Mouse (Mus musculus) olfactory bulb, adult 2 months (tissue): ENCODE data around the gene Pxk. TPM values are rescaled to one million over a fixed set of nuclear protein-coding genes. Genes with fewer than 3 reads are reported as not detected.

Experiments
- H3K27ac ChIP-seq: fragments of 200-500 bp; 2 replicates; pipeline ENCODE4 v1.5.1; 2012; ENCODE audit warnings: low read depth, low read length; ENCODE audit not compliant: insufficient read depth
- H3K4me1 ChIP-seq: fragments of 200-500 bp; 2 replicates; pipeline ENCODE4 v1.6.1; 2012; ENCODE audit warnings: low read length; ENCODE audit not compliant: control insufficient read depth, insufficient read depth
- H3K4me3 ChIP-seq: fragments of 200-500 bp; 2 replicates; pipeline ENCODE4 v1.5.1; 2012; ENCODE audit warnings: mild to moderate bottlenecking, low read depth, low read length, moderate library complexity; ENCODE audit not compliant: insufficient read depth
- CTCF ChIP-seq: fragments of 200-500 bp; IDR thresholded peaks from 2 replicates; pipeline ENCODE4 v1.5.1; 2012; ENCODE audit warnings: low read depth, mild to moderate bottlenecking, low read length, moderate library complexity; ENCODE audit not compliant: insufficient read depth
- POLR2A ChIP-seq: fragments of 200-500 bp; IDR thresholded peaks from 2 replicates; pipeline ENCODE4 v1.6.1; 2012; ENCODE audit warnings: mild to moderate bottlenecking, low read depth, low read length, moderate library complexity; ENCODE audit not compliant: insufficient read depth
- WGBS: fragments of 180-500 bp; shearing (Covaris S2); methylation state at CpG from one replicate; pipeline ENCODE4 v1.1.7; 2018; 5-methylcytosine and 5-hydroxymethylcytosine counted together
- polyA plus RNA-seq: library from polyadenylated mRNA; stranded (reverse); fragments of >200 nt; gene quantifications from 2 replicates; pipeline ENCODE4 v1.2.4, GENCODE M21; 2012; ENCODE audit warnings: low replicate concordance; ENCODE audit not compliant: missing spikeins, insufficient read depth, insufficient read length

The Pxk gene
- polyA plus RNA-seq, 1 experiment: not detected

GRCm38 (mm10) chr14:8146611-8147223, 48.7 kb downstream of the Pxk start:
- Histone ChIP-seq H3K4me1 (peaks cover 6% of the 10 kb centered on the region), H3K4me3 (no peak overlapping the region), H3K27ac (no peak overlapping the region)
- 87% methylated on average over 11 of the region's 11 CpGs for WGBS
- TF ChIP-seq CTCF (no peak), POLR2A (no peak)

- H3K27ac ChIP-seq: 0 out of 2 replicates have a peak overlapping the region, but pooled peaks have one; percentile 15
- H3K4me1 ChIP-seq: peaks cover 6% of the 10 kb centered on the region
- no peak for TF ChIP-seq POLR2A
- no peak for TF ChIP-seq CTCF
- WGBS: 58% methylated on average over 8 of the region's 8 CpGs
- H3K4me3 ChIP-seq: no peak overlapping the region
Measured at GRCm38 (mm10) chr14:8148842-8149241, 50.8 kb downstream of the Pxk start.

GRCm38 (mm10) chr14:8151757-8152156, 53.7 kb downstream of the Pxk start:
- Histone ChIP-seq H3K4me1 (peaks cover 8% of the 10 kb centered on the region), H3K27ac (no peak overlapping the region), H3K4me3 (no peak overlapping the region)
- TF ChIP-seq CTCF: no peak
- TF ChIP-seq POLR2A: no peak
- WGBS: 75% methylated on average over 5 of the region's 5 CpGs

GRCm38 (mm10) chr14:8154072-8154471, 56.1 kb downstream of the Pxk start:
- TF ChIP-seq POLR2A: no peak
- no peak for TF ChIP-seq CTCF
- WGBS: 71% methylated on average over 3 of the region's 3 CpGs
- Histone ChIP-seq H3K4me3 (no peak overlapping the region), H3K4me1 (peaks cover 6% of the 10 kb centered on the region), H3K27ac (no peak overlapping the region)

GRCm38 (mm10) chr14:8156947-8157346, 58.9 kb downstream of the Pxk start:
- WGBS: 17% methylated on average over 3 of the region's 3 CpGs
- H3K4me3 ChIP-seq: no peak overlapping the region
- no peak overlapping the region for H3K27ac ChIP-seq
- no peak for TF ChIP-seq POLR2A
- no peak for TF ChIP-seq CTCF
- H3K4me1 ChIP-seq: peaks cover 2% of the 10 kb centered on the region

GRCm38 (mm10) chr14:8158721-8159120, 60.7 kb downstream of the Pxk start:
- no peak overlapping the region for H3K4me3 ChIP-seq
- no peak for TF ChIP-seq CTCF
- TF ChIP-seq POLR2A: no peak
- no peak overlapping the region for H3K27ac ChIP-seq
- H3K4me1 ChIP-seq: peaks cover 2% of the 10 kb centered on the region
- 64% methylated on average over 3 of the region's 3 CpGs for WGBS

GRCm38 (mm10) chr14:8159141-8159540, 61.1 kb downstream of the Pxk start:
- 71% methylated on average over 3 of the region's 3 CpGs for WGBS
- H3K4me3 ChIP-seq: no peak overlapping the region
- H3K4me1 ChIP-seq: peaks cover 2% of the 10 kb centered on the region
- no peak overlapping the region for H3K27ac ChIP-seq
- no peak for TF ChIP-seq CTCF
- TF ChIP-seq POLR2A: no peak

GRCm38 (mm10) chr14:8161777-8162176, 63.8 kb downstream of the Pxk start:
- no peak overlapping the region for H3K4me3 ChIP-seq
- H3K4me1 ChIP-seq: no peaks in the 10 kb centered on the region
- no peak overlapping the region for H3K27ac ChIP-seq
- WGBS: 91% methylated on average over 2 of the region's 2 CpGs
- no peak for TF ChIP-seq CTCF
- TF ChIP-seq POLR2A: no peak

- 77% methylated on average over 7 of the region's 7 CpGs for WGBS
- TF ChIP-seq POLR2A: no peak
- TF ChIP-seq CTCF: no peak
Measured at GRCm38 (mm10) chr14:8164463-8164862, 66.5 kb downstream of the Pxk start.

More at GRCm38 (mm10) chr14:8164463-8164862, 66.5 kb downstream of the Pxk start:
- no peak overlapping the region for H3K27ac ChIP-seq
- no peak overlapping the region for H3K4me3 ChIP-seq
- no peaks in the 10 kb centered on the region for H3K4me1 ChIP-seq
